Mouse (Mus musculus): ENCODE data around the gene Prss54.

The Prss54 gene

DNA sequence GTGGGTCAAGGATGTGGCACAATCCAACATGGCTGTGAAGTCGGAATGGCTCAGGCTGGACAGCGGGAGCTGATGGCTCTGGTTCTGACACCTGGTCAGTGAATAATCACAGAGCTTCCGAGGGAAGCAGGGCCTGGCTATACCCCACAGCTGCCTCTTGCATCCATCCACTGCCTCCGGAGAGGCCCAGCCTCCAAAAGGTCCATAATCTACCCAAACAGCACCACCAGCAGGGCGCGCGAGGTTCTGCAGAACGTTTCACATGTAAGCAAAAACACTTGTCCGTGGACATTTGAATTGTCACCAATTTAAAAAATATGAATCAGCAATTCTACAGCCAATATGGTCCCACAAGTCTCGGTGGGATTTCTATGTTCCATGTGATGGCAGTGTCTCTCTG lies 13.1 kb upstream of the Prss54 start:
- TF ChIP-seq GATA4 (IDR thresholded peaks at IDR 0.05; ENCODE audit: insufficient replicate concordance, low read length): no peak

- TF ChIP-seq GATA4 (IDR thresholded peaks at IDR 0.05; ENCODE audit: insufficient replicate concordance, low read length): no peak
These were observed 11.2 kb upstream of the Prss54 start for GRCm38 (mm10) chr8:95587339-95587738.

DNA sequence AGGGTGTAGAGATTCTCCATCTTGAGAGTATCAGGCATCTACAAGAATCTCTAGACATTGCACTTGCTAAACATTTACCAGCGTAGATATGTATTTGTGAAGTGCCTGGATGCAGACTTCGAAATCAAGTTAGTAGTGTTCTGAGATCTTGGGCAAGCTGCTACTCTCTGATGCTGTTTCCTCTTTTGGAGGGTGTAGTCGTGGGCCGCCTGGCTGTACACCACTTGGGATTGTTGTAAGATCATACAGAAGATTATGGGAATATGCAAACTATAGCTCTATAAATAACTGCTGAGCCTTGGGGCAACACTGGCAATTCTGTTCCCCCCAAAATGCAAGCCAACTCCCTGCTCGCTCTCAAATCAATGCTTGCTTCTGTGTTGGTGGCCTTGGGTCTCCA lies 3.0 kb downstream of the Prss54 start:
- no peak for TF ChIP-seq GATA4 (IDR thresholded peaks at IDR 0.05; ENCODE audit: insufficient replicate concordance, low read length)

- TF ChIP-seq GATA4 (IDR thresholded peaks at IDR 0.05; ENCODE audit: insufficient replicate concordance, low read length): no peak
These were observed 9.3 kb downstream of the Prss54 start for GRCm38 (mm10) chr8:95566809-95567208.

- TF ChIP-seq GATA4 (IDR thresholded peaks at IDR 0.05; ENCODE audit: insufficient replicate concordance, low read length): no peak
These were observed 9.9 kb downstream of the Prss54 start for GRCm38 (mm10) chr8:95566217-95566616.

DNA sequence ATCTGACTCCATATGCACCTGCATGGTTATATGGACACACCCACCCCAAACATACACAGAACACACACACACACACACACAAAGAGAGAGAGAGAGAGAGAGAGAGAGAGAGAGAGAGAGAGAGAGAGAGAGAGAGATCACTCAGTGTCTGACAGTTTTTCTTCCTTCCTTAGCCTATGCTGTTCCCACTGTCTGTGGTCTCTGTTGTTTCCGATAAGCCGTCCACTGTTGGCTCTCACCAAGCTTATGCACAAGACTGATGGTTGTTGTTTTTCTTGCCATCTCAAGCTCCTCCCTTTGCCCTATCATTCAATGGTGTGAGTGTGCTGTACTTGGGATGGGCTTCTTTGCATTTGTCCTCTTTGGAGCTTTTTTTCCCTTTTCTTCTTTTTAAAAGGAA lies 20.2 kb downstream of the Prss54 start:
- no peak for TF ChIP-seq GATA4 (IDR thresholded peaks at IDR 0.05; ENCODE audit: insufficient replicate concordance, low read length)

DNA sequence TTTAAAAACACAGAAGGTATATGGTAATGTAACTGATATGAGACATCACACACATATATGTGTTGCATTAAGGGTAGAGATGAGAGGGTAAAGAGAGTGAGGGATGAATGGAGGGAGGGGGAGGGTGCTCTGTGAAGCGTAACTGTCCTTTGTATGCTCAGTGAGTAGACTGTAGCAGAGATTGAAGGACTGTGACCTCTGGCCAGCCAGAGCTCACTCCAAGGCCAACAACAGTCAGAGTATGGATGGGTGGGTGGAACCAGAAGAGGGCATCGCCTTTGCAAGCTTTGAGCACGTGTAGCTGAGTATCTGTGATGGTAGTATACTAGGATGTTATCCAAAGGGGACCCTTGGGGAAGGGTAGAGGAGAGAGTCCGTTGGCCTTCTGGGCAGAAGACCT lies 24.6 kb downstream of the Prss54 start:
- TF ChIP-seq GATA4 (IDR thresholded peaks at IDR 0.05; ENCODE audit: insufficient replicate concordance, low read length): no peak

- TF ChIP-seq GATA4 (IDR thresholded peaks at IDR 0.05; ENCODE audit: insufficient replicate concordance, low read length): no peak
These were observed 26.0 kb downstream of the Prss54 start for GRCm38 (mm10) chr8:95549871-95550829.

DNA sequence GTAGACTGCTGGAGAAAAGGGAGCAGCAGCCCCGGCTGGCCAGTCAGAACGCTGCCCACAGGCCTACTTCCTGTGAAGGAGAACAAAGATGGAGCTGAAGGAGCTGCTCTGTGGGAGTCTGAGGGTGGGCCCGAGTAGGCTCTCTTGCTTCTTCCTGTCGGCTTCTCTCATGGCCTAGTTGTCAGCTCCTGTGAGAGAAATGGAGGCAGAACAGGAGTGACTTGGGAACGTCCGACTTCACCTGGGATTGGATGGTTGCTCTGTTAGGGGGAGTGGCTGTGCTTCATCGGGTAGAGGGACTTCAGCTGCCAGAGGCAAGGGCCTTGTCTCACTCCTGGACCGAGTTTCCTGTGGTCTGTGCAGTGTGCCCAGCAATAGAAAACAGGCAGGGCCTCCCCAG lies 28.2 kb downstream of the Prss54 start:
- TF ChIP-seq GATA4 (IDR thresholded peaks at IDR 0.05; ENCODE audit: insufficient replicate concordance, low read length): no peak

DNA sequence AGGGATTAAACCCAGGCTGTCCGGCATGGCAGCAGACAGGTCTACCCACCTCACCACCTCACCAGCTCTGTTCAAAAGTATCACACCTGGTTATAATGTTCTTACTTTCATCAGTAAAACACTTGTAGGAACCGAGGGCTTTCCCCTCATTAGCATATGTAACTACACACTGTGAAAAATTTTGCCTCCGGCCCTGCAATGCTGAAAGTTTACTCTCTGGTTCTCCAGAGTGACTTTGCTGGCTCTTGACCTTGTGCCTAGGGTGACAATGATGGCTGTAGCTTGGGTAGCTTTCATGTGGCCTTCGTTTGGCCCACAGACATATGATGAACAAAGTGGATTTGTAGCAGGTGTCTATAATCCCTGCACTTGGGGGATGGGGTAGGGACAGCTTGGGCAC lies 29.2 kb downstream of the Prss54 start:
- no peak for TF ChIP-seq GATA4 (IDR thresholded peaks at IDR 0.05; ENCODE audit: insufficient replicate concordance, low read length)

- no peak for TF ChIP-seq GATA4 (IDR thresholded peaks at IDR 0.05; ENCODE audit: insufficient replicate concordance, low read length)
These were observed 30.3 kb downstream of the Prss54 start for GRCm38 (mm10) chr8:95545815-95546214.

GRCm38 (mm10) chr8:95543065-95543464 lies 33.1 kb downstream of the Prss54 start:
- no peak for TF ChIP-seq GATA4 (IDR thresholded peaks at IDR 0.05; ENCODE audit: insufficient replicate concordance, low read length)

DNA sequence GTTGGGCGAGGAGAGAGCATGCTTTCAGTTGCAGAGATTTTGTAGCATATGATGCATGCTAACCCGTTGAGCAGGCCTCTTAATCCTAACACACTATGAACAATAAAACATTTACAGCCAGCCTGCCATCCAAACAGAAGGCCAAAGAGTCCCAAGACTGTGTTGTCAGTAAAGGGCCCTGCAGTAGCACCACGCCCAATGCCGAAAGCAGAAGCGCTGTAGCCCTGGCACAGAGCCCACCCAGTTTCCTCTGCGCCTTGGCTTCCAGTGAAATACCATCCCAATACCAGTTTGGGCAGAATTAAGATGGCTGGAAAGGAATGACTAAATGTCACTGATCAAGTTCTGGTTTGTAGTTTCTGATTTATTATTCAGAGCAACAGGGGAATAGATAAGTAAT lies 33.9 kb downstream of the Prss54 start:
- no peak for TF ChIP-seq GATA4 (IDR thresholded peaks at IDR 0.05; ENCODE audit: insufficient replicate concordance, low read length)

DNA sequence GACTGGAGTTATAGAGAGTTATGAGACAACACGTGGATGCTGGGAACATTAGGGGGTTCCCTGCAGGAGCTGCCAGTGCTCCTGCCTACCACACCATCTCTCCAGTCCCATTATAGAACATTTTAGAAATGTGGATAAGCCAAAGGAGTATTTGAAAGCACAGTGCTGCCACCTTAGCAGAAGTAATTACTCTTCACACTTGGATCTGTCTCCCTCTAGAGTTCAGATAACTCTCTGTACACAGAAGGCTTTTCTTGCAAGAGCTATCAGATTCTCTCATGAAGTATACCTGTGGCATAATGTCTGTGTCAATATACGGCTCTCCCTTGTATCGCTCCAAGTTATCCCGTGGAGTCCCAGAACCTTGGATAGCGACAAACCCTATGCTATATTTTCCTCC lies 36.7 kb downstream of the Prss54 start:
- no peak for TF ChIP-seq GATA4 (IDR thresholded peaks at IDR 0.05; ENCODE audit: insufficient replicate concordance, low read length)

DNA sequence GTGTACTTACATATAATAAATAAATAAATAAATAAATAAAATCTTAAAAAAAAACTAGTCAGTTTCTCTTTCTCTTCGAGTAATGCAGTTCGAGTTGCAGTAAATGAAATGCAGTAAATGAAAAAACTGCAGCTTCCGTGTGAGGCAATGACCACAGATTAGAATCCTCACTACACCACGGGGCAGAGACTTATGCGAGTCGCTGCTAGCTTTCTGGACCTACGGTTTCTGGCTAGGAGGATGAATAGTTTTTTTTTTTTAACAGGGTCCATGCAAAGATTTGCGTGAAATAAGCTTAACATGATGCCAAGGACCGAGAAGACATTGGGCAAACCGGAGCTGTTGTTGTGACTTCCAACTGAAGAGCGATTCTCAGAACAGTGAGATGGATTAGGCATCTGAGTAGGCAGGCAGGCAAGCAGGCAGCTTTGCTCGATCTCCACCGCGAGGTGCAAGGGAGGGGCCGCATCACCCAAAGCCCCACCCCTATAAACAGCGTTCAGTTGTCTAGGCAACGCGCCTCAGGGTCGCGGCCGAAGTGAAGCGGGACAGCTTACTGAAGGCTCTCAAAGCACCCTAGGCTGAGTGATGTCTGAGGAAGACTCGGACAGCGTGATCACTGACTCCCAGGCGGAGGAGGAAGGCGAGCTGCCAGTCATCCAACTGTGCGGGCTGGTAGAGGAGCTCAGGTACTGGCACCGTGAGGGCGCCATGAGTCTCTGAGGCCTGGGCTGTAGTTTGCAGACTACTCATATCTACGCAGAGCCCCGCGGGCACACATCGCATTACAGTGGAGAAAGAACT lies 42.4 kb downstream of the Prss54 start, which contains the start of gene Ccdc113:
Gene Ccdc113, plus strand, starts transcription at position 502 of the 804 bp plus-strand sequence.
- no peak for TF ChIP-seq GATA4 (IDR thresholded peaks at IDR 0.05; ENCODE audit: insufficient replicate concordance, low read length)

GRCm38 (mm10) chr8:95532206-95532605 lies 43.9 kb downstream of the Prss54 start:
- TF ChIP-seq GATA4 (IDR thresholded peaks at IDR 0.05; ENCODE audit: insufficient replicate concordance, low read length): no peak
